Mouse (Mus musculus) embryonic facial prominence, embryonic 13.5 days (tissue): ENCODE data around the gene Kcnk5. TPM values are rescaled to one million over a fixed set of nuclear protein-coding genes. Genes with fewer than 3 reads are reported as not detected.

Source experiments
- ATAC-seq: fragments of 200-750 bp; cut with Nextera tagmentation; 2 replicates; pipeline ENCODE4 v1.8.0; 2017; ENCODE audit warnings: low read depth; ENCODE audit not compliant: insufficient number of reproducible peaks, insufficient read depth, low FRiP score, low TSS enrichment
- H3K27ac ChIP-seq: fragments of 300-500 bp; sonication (generic); 2 replicates; pipeline ENCODE4 v1.5.1; 2015; ENCODE audit warnings: moderate library complexity, mild to moderate bottlenecking, inconsistent platforms
- H3K27me3 ChIP-seq: fragments of 300-500 bp; sonication (generic); 2 replicates; pipeline ENCODE4 v1.6.1; 2015; ENCODE audit warnings: mild to moderate bottlenecking, inconsistent platforms
- H3K36me3 ChIP-seq: fragments of 300-500 bp; sonication (generic); 2 replicates; pipeline ENCODE4 v1.6.1; 2015; ENCODE audit warnings: mild to moderate bottlenecking, inconsistent platforms
- H3K4me1 ChIP-seq: fragments of 300-500 bp; sonication (generic); 2 replicates; pipeline ENCODE4 v1.6.1; 2015; ENCODE audit warnings: inconsistent platforms
- H3K4me2 ChIP-seq: fragments of 300-500 bp; sonication (generic); 2 replicates; pipeline ENCODE4 v1.6.1; 2015; ENCODE audit warnings: moderate library complexity, mild to moderate bottlenecking, inconsistent platforms
- H3K4me3 ChIP-seq: fragments of 300-500 bp; sonication (generic); 2 replicates; pipeline ENCODE4 v1.5.1; 2015; ENCODE audit warnings: mild to moderate bottlenecking, inconsistent platforms
- H3K9ac ChIP-seq: fragments of 300-500 bp; sonication (generic); 2 replicates; pipeline ENCODE4 v1.6.1; 2015; ENCODE audit warnings: mild to moderate bottlenecking, inconsistent platforms
- H3K9me3 ChIP-seq: fragments of 300-500 bp; sonication (generic); 2 replicates; pipeline ENCODE4 v1.6.1; 2016; ENCODE audit warnings: inconsistent platforms
- WGBS: fragments of 180-500 bp; shearing (Covaris S2); methylation state at CpG from one replicate; pipeline ENCODE4 v1.1.7; 2015; ENCODE audit warnings: mixed read lengths; 5-methylcytosine and 5-hydroxymethylcytosine counted together
- polyA plus RNA-seq: library from polyadenylated mRNA; unstranded; fragments of >200 nt; fragmentation: Nextera tagmentation; extraction: Ambion mirVana; gene quantifications from 2 replicates; pipeline ENCODE4 v1.2.1, GENCODE M21; 2015

Gene Kcnk5
- polyA plus RNA-seq = 4.9 and 5.0 TPM in 2 replicates

- Histone ChIP-seq H3K4me2 (peak within 1 kb of the TSS; percentile 94), H3K9ac (peak within 1 kb of the TSS; percentile 67), H3K4me3 (peak within 1 kb of the TSS; percentile 56), H3K27me3 (peaks cover 5% of the 10 kb centered on the region; the same call in 1 of the 2 replicates), H3K9me3 (no peaks in the 10 kb centered on the region), H3K36me3 (no peaks in the 10 kb centered on the region), H3K27ac (0 out of 2 replicates have a peak within 1 kb of the TSS, but pooled peaks have one; percentile 49), H3K4me1 (peaks cover 51% of the 10 kb centered on the region)
- under 1% methylated on average over 36 of the region's 36 CpGs for WGBS
- peak; percentile 81 for ATAC-seq
Observed at GRCm38 (mm10) chr14:20181466-20181921, at the start of gene Kcnk5. Gene Kcnk5 (minus strand): TSS chr14:20181809.

- no peak overlapping the region for H3K4me3 ChIP-seq
- H3K36me3 ChIP-seq = no peaks in the 10 kb centered on the region
- H3K4me2 ChIP-seq = no peak overlapping the region
- H3K27me3 ChIP-seq = no peaks in the 10 kb centered on the region
- no peak overlapping the region for H3K27ac ChIP-seq
- no peak for ATAC-seq
- H3K9me3 ChIP-seq = 0 out of 2 replicates have a peak, but pooled peaks cover 3% of the 10 kb centered on the region
- H3K4me1 ChIP-seq = no peaks in the 10 kb centered on the region
- H3K9ac ChIP-seq = no peak overlapping the region
- 83% methylated on average over 7 of the region's 7 CpGs for whole genome bisulfite sequencing
Observed at GRCm38 (mm10) chr14:20230063-20230491, 48.5 kb upstream of the Kcnk5 start.

DNA sequence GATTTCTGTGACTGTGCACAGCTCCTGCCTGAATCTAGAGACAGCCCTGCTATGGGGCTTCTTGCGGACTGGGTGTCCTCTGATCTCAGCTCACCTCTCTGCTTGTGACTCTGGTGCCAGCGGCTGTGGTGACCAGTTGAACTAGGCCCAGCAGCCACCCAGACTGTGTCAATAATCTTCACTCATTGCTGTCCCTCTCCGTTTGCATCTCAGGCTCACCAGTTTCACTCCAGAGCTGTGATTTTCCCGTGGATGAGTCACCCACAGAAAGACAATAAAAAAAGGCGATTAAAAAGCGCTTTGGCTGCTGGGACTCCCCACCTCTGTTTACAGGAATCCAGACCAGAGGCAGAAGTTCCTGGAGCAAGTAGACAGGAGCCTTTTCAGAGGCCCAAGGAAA lies 47.8 kb upstream of the Kcnk5 start:
- WGBS = 78% methylated on average over 6 of the region's 6 CpGs
- Histone ChIP-seq H3K36me3 (no peaks in the 10 kb centered on the region), H3K27me3 (no peaks in the 10 kb centered on the region), H3K4me3 (no peak overlapping the region), H3K27ac (no peak overlapping the region), H3K4me2 (no peak overlapping the region), H3K9ac (no peak overlapping the region), H3K9me3 (0 out of 2 replicates have a peak, but pooled peaks cover 3% of the 10 kb centered on the region), H3K4me1 (no peaks in the 10 kb centered on the region)
- no peak for ATAC-seq

GRCm38 (mm10) chr14:20228336-20228735 lies 46.7 kb upstream of the Kcnk5 start:
- Histone ChIP-seq H3K4me1 (no peaks in the 10 kb centered on the region), H3K9ac (no peak overlapping the region), H3K4me3 (no peak overlapping the region), H3K9me3 (no peaks in the 10 kb centered on the region), H3K27ac (no peak overlapping the region), H3K36me3 (no peaks in the 10 kb centered on the region), H3K27me3 (no peaks in the 10 kb centered on the region), H3K4me2 (no peak overlapping the region)
- WGBS = 62% methylated on average over 4 of the region's 4 CpGs
- ATAC-seq = no peak

GRCm38 (mm10) chr14:20226982-20227381 lies 45.4 kb upstream of the Kcnk5 start:
- WGBS = 55% methylated on average over 2 of the region's 2 CpGs
- no peaks in the 10 kb centered on the region for H3K4me1 ChIP-seq
- H3K9ac ChIP-seq = no peak overlapping the region

DNA sequence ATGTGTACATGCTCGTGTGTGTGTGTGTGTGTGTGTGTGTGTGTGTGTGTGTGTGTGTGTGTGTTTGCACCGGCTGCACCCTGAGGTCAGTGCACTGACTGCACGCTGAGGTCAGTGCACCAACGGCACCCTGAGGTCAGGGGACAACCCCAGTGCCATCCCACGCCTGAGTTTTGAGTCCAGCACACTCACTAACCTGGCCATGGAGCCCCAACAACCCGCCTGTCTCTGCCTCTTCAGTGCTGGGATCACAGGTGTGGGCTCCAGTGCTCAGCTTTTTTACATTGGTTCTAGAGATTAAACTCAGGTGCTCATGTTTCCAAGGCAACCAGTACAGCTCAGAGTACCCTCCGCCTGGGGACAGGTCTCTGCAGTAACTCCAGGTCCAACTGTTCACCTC lies 44.9 kb upstream of the Kcnk5 start:
- ATAC-seq = no peak
- Histone ChIP-seq H3K9ac (no peak overlapping the region), H3K4me2 (no peak overlapping the region), H3K4me3 (no peak overlapping the region), H3K4me1 (no peaks in the 10 kb centered on the region), H3K27ac (no peak overlapping the region), H3K36me3 (no peaks in the 10 kb centered on the region), H3K27me3 (no peaks in the 10 kb centered on the region), H3K9me3 (no peaks in the 10 kb centered on the region)
- WGBS = 50% methylated on average over 7 of the region's 7 CpGs

More at GRCm38 (mm10) chr14:20226982-20227381, 45.4 kb upstream of the Kcnk5 start:
- Histone ChIP-seq H3K27ac (no peak overlapping the region), H3K4me3 (no peak overlapping the region), H3K9me3 (no peaks in the 10 kb centered on the region), H3K4me2 (no peak overlapping the region), H3K36me3 (no peaks in the 10 kb centered on the region), H3K27me3 (no peaks in the 10 kb centered on the region)
- no peak for ATAC-seq

DNA sequence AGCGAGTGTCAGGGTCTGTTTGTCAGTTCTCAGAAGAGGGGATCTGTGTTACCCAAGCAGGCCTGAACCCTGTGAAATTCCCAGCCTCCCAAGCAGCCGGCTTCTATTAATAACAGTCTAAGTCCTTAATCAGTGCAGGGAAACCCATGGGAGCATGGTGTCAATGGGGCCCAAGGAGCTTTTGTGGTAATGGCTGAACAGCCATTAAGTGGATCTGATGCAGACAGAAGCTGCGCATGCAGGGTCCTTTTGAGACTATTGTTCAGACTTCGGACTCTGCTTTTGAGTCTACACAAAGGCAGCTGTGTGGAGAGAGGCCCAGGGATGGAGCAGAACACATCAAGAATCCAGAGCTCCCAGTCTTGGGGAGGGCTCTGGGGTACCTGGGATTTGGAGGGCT lies 43.9 kb upstream of the Kcnk5 start:
- Histone ChIP-seq H3K27ac (no peak overlapping the region), H3K4me1 (no peaks in the 10 kb centered on the region), H3K4me2 (no peak overlapping the region), H3K27me3 (no peaks in the 10 kb centered on the region), H3K9me3 (no peaks in the 10 kb centered on the region), H3K36me3 (no peaks in the 10 kb centered on the region), H3K4me3 (no peak overlapping the region), H3K9ac (no peak overlapping the region)
- ATAC-seq = no peak
- 46% methylated on average over 4 of the region's 4 CpGs for WGBS

- H3K4me1 ChIP-seq = no peaks in the 10 kb centered on the region
- H3K4me2 ChIP-seq = no peak overlapping the region
- H3K9ac ChIP-seq = no peak overlapping the region
- H3K27ac ChIP-seq = no peak overlapping the region
- no peak for ATAC-seq
- no peaks in the 10 kb centered on the region for H3K36me3 ChIP-seq
- no peaks in the 10 kb centered on the region for H3K27me3 ChIP-seq
- no peak overlapping the region for H3K4me3 ChIP-seq
- H3K9me3 ChIP-seq = no peaks in the 10 kb centered on the region
- WGBS = 73% methylated on average over 10 of the region's 10 CpGs
Observed at GRCm38 (mm10) chr14:20224576-20225218, 43.1 kb upstream of the Kcnk5 start.

- WGBS = 46% methylated on average over 4 of the region's 4 CpGs
- no peak for ATAC-seq
Observed at GRCm38 (mm10) chr14:20224163-20224562, 42.6 kb upstream of the Kcnk5 start.

DNA sequence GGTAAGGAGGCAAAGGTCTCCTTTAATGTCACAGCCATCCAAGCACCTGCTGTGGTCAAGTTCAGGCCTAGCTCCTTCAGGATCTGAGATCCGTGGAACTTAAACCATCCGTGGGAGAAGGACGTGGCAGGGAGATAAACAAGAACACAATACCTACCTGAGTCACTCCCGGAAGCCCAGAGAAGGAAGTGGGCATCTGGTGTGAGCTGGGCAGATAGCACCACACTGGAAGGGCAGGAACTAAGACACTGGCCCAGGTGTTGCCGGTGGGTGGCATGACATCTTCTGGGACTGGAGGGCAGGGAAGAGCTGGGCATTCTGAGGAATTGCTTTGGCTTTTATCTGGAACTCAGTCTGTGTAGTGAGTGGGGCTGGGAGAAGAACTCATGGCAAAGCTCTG lies 41.6 kb upstream of the Kcnk5 start:
- Histone ChIP-seq H3K4me2 (no peak overlapping the region), H3K4me3 (no peak overlapping the region), H3K27me3 (no peaks in the 10 kb centered on the region), H3K9me3 (no peaks in the 10 kb centered on the region), H3K27ac (no peak overlapping the region), H3K36me3 (no peaks in the 10 kb centered on the region), H3K4me1 (no peaks in the 10 kb centered on the region), H3K9ac (no peak overlapping the region)
- no peak for ATAC-seq
- 87% methylated on average over 5 of the region's 5 CpGs for WGBS

More at GRCm38 (mm10) chr14:20224163-20224562, 42.6 kb upstream of the Kcnk5 start:
- Histone ChIP-seq H3K27me3 (no peaks in the 10 kb centered on the region), H3K9ac (no peak overlapping the region), H3K4me3 (no peak overlapping the region), H3K9me3 (no peaks in the 10 kb centered on the region), H3K4me1 (no peaks in the 10 kb centered on the region), H3K36me3 (no peaks in the 10 kb centered on the region), H3K27ac (no peak overlapping the region), H3K4me2 (no peak overlapping the region)

GRCm38 (mm10) chr14:20221083-20221482 lies 39.5 kb upstream of the Kcnk5 start:
- no peaks in the 10 kb centered on the region for H3K4me1 ChIP-seq
- no peaks in the 10 kb centered on the region for H3K9me3 ChIP-seq
- no peak overlapping the region for H3K4me2 ChIP-seq
- no peak overlapping the region for H3K4me3 ChIP-seq
- 27% methylated on average over 7 of the region's 7 CpGs for WGBS
- H3K36me3 ChIP-seq = no peaks in the 10 kb centered on the region
- no peaks in the 10 kb centered on the region for H3K27me3 ChIP-seq
- H3K9ac ChIP-seq = no peak overlapping the region
- H3K27ac ChIP-seq = no peak overlapping the region
- no peak for ATAC-seq

DNA sequence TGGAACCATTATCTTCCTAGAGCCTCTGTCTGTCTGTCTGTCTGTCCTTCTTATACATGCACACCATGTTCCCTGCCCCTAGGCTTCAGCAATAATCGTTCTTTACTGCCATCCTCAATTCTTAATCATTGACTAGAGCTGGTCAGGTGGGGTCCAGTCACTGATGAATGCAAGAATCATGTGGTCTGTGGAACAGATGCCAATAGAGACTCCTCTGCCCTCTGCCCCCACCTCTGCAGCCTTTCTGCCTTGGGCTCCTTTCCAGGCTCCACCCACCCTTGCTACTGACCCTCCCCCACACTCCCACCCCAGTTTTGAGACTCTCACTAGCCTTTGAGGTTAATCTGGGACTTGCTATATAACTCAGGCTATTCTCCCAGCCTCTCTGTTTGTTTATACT lies 38.2 kb upstream of the Kcnk5 start:
- no peak overlapping the region for H3K9ac ChIP-seq
- H3K36me3 ChIP-seq = no peaks in the 10 kb centered on the region
- H3K4me2 ChIP-seq = no peak overlapping the region
- no peak for ATAC-seq
- no peak overlapping the region for H3K4me3 ChIP-seq
- WGBS = 79% methylated on average over 1 of the region's 1 CpGs
- H3K9me3 ChIP-seq = no peaks in the 10 kb centered on the region
- no peaks in the 10 kb centered on the region for H3K27me3 ChIP-seq
- no peaks in the 10 kb centered on the region for H3K4me1 ChIP-seq
- no peak overlapping the region for H3K27ac ChIP-seq
